Mouse (Mus musculus) layer of hippocampus, postnatal 25 days (tissue): ENCODE data around the gene Gabpb2. TPM values are rescaled to one million over a fixed set of nuclear protein-coding genes. Genes with fewer than 3 reads are reported as not detected.
"Not testable (repeated sequence)": the region's sequence is repeated elsewhere in the genome, so short reads cannot be mapped to it uniquely, and the experiment has no call there.

Experiments
- DNase-seq, 2 experiments: peaks; one replicate each; pipeline ENCODE4 v3.0.0; 2022; ENCODE audit warnings: mixed read lengths in 2 of 2, low spot score in 1 of 2; ENCODE audit errors: extremely low spot score in 1 of 2
- total RNA-seq, 2 experiments: library from RNA; stranded (reverse); gene quantifications; 2 replicates each; pipeline ENCODE4 v1.2.3; 2021

Gene Gabpb2
- total RNA-seq, 2 experiments from 2014 or later: 10.9 to 15.1 TPM

DNA sequence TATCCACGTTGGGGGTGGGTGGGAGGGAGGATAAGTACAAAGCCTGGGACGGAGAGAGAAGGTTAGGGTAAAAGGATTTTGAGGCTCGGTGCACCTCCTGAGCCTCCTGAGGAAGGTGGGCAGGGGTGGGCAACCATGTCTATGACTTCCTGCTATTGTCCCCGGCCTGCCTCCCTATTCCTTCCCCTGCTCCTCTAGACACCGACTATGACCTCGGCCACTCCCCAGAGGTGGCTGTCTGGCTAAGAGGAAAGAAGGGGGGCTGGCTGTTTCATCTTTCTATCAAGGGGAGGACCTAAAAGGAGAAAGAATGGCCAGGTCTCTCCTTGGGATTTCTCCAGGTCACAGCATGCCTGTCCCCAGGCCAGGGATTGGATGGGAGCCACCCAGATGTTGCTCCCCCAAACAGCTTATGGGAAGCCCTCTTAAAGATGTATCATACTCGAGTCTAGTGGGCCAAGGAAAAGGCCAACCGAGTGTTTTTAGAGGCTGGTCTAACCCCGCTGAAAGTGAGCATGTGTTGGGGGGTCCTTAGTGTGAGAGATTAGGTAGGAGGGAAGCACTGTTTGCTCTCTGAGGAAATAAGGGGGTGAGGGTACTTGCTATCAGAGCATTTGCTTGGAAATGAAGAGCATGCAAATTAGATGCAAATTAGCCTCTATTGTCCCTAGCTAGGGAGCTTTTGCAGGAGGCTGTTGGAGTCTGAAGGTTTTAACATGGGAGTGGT lies 55.9 kb downstream of the Gabpb2 start:
- DNase-seq: no peak

DNA sequence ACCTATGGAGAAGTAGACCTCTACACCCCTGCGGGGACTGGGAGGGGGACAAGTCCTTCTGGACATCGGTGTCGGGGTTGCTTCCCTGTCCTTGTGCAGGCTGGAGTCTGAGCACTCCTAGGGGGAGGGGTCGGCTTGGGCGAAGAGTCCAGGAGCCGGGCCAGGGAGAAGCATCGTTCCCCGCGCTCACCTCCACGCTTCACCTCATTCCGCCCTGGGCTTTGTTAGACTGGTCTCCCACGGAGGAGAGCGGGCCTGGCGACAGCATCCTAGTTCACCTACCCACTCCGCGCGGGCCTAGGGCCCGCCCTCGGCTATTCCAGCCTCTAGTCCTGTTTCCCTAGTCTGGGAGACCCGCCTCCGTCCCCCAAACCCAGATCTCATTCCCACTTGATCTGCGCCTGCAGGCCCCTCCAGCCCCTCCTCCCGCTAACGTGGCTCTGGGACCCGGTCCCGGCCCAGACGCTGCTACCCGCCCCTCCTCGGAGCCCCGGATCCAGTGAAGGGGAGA lies 56.6 kb downstream of the Gabpb2 start:
- no peak for DNase-seq

DNA sequence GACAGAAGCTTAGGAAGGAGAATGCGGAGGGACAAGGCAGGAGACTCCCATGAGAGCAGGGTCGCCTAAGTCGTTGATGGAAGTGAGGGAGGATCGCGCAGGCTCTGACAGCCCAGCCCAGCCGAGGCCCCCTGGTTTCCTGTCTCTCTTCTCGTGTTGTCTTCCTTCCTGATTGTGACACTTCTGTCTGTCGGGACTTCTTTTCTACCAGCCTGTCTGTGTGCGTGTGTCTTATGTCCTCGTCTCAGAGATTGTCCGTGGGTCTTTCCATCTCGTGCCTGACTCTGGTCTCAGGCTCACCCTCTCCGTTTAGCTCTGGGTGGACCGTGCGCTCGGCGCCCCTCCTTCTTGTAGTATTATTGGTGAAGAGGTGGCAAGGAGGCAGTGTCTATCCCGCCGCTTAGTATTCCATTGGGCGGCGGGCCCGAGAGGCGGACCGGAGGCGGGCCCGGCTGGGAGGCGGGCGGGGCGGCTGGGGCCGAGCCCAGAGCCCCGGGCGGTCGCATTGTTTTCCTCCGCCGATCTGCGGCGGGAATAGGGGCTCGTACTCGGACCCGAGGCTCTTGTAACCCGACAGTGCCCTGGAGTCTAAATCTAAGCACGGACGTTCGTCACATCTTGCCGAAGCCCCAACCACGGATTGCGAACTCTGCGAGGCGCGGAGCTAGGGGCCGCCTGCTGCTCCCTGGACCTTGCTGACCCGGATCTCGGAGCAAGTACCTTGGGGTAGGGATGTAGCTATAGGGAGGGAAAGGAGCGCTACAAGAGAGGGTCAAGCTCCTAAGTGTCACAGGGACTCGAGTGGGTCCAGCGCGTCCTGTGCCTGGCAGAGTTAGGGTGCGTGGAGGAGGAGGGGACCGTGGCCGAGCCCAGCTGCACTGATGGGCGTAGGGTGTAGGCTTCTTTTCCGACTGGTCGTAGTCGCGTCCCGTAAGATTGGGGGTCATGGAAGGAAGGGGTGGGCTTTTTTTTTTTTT lies 57.4 kb downstream of the Gabpb2 start, which contains the start of gene Sema6c:
Gene Sema6c (plus strand): TSS at position 471 of the 977 bp plus-strand sequence.
- DNase-seq: peak; percentile 75

DNA sequence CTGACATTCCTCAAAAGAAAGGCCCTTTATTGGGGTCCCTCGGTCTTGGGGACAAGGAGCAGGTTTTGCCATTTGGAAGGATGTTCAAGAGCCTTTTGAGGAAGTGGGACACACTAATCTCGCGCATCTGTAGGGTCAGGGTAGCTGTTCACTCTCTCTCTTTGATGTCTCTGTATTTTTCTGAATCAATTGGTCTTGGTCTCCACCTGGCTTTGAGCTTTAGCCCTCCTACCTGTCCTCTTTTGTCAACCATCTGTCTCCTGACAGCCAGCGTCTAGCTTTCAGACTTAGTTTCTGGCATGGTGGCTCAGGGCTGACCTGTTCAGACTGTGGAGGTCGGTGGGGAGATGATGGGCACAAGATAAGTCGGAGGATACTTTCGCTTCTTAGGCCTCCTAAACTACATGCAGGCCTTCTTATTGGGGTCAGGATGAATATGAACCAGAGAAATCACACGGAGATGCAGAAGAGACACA lies 58.2 kb downstream of the Gabpb2 start:
- DNase-seq: no peak

DNA sequence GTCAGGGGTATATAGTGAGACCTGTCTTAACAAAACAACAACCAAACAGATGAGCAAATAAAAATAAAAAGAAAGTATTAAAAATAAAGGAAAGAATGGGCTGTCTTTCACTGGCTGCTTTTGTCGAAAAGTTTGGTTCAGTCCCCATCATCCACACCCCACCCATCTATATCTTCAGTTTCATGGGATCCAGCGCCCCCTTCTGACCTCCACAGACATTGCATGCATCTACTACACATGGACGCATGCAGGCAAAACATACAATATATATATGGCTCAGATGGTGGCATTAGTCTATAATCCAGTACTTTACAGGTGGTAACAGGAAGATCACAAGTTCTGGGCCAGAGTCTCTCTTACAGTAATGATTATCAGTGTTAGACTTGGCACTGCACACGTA lies 63.8 kb downstream of the Gabpb2 start:
- peak in 1 of 2 experiments; percentile 59 for DNase-seq

DNA sequence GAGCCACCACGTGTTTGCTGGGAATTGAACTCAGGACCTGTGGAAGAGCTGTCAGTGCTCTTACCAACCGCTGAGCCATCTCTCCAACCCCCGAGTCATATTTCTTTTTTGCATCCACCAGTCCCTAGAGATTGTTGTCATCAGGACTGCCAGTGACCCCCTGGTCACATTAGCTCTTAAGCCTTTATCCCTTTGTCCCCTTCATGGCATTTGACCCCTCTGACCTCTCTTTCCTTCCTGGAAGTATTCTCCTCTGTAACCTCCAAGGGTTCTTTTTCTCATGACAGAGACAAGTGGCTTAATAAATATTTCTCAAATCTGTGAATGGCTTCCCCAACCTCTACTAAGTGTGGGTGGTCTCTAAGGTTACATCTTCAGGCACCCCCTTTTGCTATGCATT lies 69.8 kb downstream of the Gabpb2 start:
- DNase-seq: no peak

DNA sequence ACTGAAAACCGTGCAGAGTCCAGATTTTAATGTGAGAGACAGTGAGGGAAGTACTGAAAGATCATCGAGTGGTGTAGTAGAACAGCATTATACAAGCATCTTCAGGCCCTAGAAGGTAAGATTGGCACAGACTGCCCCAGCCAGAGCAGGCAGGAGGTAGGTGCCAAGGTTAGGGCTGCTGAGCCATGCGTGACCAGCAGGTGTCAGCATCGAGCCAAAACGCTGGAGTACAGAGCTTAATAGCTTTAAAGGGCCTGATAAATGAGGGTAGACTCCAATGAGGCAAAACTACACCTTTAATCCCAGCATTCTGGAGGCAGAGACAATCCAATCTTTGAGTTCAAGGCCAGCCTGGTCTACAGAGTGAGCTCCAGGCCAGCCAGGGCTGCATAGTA lies 75.1 kb downstream of the Gabpb2 start:
- DNase-seq: peak; percentile 75 to 95

DNA sequence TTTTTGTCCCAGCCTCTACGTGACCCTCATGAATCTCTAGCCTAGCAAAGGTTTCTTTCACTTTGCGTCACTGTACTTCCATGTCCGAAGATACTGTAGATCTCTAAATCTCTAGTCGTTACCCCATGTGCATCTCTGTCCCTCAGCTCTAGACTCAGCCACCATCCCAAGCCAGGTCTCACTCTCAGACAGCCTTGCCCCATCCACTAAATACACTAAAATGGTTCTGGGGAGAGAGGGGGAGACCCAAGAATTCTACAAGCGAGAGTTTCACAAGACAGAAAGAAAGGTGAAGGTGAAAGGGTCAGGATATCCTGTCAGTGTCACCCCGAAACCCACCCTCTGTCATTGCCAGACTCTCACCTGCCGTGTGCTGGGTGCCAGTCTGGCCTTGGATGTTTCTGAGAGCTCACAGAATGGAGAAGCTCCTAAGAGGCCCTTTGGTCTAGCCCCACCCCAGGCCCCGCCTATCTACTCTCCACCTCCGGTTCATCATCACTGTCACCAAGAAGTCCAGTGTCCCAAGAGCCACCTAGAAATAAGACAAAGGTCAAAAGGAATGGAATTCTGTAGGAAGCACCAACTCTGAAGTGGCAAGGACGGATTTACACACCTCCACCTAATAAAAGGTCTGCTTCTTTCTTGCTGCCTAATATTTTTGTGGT lies 75.6 kb downstream of the Gabpb2 start, which contains the start of gene Tnfaip8l2:
Gene Tnfaip8l2 (minus strand): TSS at position 409 of the 665 bp plus-strand sequence.
- DNase-seq: no peak

DNA sequence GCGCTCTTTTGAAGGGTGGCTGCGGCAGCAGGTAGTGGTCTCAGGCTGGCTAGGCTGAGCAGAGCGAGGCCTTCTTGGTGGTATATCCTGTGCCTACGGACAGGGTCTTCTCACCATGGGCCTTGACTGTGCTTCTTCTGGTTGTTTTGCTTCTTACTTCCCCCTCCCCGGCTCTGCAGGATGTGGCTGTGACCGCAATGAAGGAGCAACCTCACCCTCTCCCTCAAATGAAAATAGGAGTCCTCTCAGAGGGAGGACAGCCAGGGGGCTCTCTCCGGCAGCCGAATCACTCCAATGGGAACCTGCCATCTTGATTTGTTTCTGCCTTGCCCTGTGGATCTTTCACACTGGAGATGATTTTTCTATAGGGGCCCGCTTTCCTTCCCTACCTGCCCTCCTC lies 76.2 kb downstream of the Gabpb2 start:
- DNase-seq: no peak

DNA sequence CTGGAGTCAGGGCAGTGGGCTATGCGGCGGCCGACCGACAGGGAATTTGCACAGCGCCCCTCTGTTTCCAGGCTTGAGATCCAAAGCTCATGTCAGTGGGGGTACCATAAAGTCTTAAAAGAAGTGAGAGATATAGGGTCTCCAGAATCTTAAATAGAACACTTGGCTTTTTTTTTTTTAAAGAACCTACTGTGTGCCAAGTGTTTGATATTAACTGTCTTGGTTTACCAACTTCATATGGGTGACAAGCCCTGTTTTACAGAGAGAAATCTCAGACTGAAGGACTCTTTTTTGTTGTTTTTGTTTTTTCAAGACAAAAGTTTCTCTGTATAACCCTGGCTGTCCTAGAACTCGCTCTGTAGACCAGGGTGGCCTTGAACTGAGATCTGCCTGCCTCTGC lies 76.9 kb downstream of the Gabpb2 start:
- DNase-seq: no peak

DNA sequence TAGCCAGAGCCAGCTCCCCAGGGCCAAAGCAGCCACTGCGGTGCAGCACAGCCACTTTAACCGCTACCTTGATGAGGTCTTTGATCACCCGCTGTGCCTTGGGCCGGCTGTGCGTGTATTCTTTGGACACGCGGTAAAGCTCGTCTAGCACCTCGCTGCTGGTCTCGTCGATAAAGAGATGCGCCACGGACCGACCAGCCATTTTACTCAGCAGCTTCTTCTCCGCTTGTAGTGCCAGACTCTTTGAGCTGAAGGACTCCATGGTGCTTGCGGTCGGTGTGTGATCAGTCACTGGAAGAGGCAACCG lies 77.5 kb downstream of the Gabpb2 start:
- DNase-seq: no peak

DNA sequence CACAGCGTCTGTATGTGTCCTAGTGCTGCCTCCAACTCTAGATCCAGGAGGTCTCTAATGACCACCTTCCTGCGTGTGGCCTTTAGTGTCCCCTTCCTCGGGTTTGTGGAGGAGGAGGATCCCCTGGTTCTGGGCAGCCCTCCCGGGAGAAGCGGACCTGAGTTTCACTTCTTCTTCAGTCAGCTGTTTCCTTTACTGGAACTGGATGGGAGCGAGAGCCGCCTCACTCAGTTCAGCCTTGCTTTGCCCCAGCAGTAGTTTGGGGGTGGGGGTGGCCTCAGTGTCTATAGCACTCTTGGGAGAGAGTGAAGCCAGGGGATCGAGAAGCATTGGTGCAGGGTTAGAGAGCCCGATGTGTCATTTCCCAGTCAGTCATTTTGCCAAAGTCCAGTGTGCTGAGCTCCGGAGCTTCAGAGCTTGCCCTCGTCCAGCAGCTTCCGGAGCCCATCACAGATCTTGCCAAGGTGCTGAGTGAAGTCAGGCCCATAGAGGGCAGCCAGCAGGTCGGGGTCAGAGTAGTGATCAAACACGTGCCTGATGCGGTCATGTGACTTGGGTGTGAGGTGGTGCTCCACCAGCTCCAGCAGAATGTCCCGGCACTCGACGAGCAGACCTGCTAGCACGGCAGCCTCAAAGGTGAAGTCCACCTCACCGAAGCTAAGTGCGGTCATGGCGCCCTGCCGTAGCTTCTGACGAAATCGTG lies 78.0 kb downstream of the Gabpb2 start:
- no peak for DNase-seq

DNA sequence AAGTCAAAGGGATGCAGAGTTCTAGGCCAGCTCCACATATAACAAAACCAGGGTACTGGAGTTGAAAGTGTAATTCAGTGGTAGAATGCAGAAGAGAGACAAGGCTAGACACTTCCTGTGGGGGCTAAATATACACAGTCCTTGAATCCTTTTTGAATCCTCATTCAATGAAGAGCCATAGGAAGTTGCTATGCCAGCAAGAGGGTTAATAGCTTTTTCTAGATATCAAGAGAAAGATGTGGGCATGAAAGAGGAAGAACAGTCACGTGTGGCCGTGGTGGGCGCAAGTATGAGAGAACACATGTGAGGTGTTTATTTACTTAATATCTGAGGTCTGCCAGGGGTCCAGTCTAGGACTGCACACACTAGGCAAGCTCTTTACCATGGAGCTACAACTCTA lies 81.4 kb downstream of the Gabpb2 start:
- no peak for DNase-seq

DNA sequence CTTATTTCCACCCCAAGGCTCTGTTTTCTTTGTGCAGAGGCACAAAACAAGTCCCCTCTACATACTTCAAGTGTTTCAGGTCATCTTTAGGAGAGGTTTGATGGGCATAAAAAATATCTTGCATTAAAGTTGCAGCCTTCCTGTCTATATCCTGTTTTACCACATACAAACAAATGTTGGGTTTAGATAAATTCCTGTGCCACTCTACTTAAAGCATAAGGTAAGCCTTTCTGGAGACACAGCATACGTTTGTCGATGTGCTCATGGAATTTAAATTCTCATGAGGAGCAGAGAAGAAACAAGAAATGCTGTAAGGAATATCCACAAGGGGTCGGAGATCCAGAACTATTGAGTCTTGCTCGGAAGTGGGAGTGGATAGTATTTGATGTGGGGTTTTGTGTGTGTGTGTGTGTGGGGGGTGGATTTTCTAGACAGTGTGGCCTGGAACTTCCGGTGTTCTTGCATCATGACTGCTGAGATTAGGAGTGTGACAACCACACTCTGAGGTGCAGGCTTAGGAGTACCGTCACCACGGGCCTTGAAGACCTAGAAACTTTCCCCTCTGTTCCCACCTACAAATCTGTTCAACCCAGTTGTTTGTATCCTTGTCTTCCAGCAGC lies 82.2 kb downstream of the Gabpb2 start:
- no peak for DNase-seq

DNA sequence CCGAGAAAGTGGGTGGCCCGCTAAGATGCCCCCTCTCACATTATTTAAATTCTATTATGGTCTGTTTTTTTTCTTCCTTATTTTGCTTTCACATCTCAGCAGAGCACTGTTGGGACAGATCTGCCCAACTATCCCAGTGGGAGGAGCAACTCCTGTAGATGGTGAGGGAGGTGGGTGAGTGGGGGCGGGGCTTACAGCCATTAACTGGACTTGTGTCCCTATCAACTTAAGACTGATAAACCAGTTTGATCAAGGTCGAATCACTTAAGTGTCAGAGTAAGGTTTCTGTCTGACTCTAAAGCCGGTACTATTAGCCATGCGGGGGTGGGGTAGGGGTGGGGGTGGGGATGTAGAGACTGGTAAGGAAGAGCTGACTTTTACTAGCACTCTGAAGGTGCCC lies 82.7 kb downstream of the Gabpb2 start:
- DNase-seq: peak in 1 of 2 experiments; percentile 40

DNA sequence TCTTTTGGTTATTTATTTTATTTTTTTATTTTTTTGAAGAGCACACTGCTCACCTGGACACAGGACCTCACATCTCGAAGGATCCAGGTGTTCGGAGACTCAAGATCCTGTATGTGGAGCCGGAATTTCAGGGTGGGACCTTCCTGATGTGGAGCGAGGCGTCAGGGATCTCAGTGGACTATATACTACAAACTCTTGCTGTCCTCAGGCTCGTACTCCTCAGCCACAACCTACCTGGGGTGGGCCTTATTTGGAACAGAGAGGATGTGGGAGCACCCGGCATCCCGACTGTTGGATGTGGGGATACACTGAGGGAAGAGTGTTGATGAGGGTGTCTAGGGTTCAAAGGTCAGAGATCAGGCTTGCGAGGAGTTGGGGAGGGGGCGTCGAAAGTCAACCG lies 83.6 kb downstream of the Gabpb2 start:
- not testable (repeated sequence) for DNase-seq

DNA sequence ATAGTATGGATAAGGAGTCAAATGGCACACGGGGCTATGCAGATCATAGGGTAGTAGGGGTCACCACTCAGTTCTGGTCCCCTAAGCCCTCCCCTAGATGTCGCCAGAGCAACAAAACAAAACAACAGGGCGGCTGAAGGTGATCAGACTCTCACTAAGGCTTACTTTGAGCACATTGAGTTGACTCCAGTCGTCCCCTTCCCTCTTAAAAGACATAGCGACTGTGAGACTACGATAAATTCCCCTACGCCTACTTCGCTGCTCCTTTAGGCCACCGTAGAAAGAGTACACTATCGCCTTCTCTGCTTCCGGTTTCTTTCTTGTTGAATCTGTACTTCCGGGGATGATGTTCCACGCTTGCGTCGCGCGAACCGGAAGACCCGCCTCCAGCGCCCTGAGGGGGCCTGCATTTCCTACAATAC lies 84.0 kb downstream of the Gabpb2 start, which contains the start of the genes Scnm1 and Lysmd1:
Gene Scnm1 (minus strand): TSS at position 332 of the 422 bp plus-strand sequence.
Gene Lysmd1 (plus strand): TSS at position 409 of the 422 bp plus-strand sequence.
- peak; percentile 68 to 70 for DNase-seq

DNA sequence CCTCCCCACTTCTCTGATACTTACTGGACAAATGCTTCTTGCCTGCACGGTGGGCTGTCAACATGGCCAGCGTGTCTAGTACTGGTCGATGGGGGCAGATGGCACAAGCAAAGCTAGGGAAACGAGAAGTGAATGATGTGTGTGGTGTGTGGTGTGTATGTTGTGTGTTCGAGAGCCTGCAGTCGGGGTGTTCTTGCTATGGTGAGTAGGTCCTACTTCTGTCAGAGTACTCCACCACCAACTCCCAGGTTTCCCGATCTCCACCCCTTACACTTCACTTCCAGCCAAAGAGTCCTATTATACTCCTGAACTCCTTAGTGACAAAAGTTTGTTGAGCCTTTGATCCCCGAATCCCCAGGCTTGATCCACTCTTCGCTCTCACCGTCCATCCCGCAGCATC lies 84.5 kb downstream of the Gabpb2 start:
- DNase-seq: no peak

DNA sequence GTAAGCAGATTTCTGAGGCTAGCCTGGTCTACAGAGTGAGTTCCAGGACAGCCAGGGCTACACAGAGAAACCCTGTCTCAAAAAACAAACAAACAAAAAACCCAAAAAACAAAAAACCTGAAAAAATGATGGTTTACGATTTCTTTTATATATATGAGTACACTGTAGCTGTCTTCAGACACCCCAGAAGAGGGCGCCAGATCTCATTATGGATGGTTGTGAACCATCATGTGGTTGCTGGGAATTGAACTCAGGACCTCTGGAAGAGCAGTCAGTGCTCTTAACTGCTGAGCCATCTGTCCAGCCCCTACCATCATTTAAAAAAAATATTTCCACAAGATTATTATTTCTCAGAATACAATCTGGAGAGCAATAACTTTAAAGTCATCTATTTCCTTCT lies 85.3 kb downstream of the Gabpb2 start:
- DNase-seq: not testable (repeated sequence)
